Mouse (Mus musculus): ENCODE measurements at regions not wholly inside any gene's neighbourhood (a gene's known extent, or its start where the extent isn't known, plus 50 kb on each side); places are given as distances from the start of the nearest gene placed in this dataset.

GRCm38 (mm10) chr8:126703546-126703945 lies 109.8 kb upstream of the Irf2bp2 start:
- TF ChIP-seq POLR2A (IDR thresholded peaks at IDR 0.05; ENCODE audit: borderline replicate concordance, extremely low read depth, insufficient read depth, insufficient read length, poor library complexity, severe bottlenecking), result no peak
- no peak for TF ChIP-seq CTCF (IDR thresholded peaks at IDR 0.05; ENCODE audit: borderline replicate concordance, extremely low read depth, insufficient read depth, insufficient read length)
